Mouse (Mus musculus) testis, adult 2 months (tissue): ENCODE data around the gene Mast4.

Experiments
- CTCF ChIP-seq: fragments of 200-500 bp; IDR thresholded peaks from 2 replicates; pipeline ENCODE4 v1.5.1; 2012; ENCODE audit warnings: low read depth, mild to moderate bottlenecking, inconsistent platforms, low read length, moderate library complexity; ENCODE audit not compliant: control insufficient read depth, insufficient read depth, insufficient replicate concordance
- POLR2A ChIP-seq: fragments of 200-500 bp; IDR thresholded peaks from 2 replicates; pipeline ENCODE4 v1.6.1; 2012; ENCODE audit warnings: low read depth, mild to moderate bottlenecking, inconsistent platforms, low read length, moderate library complexity; ENCODE audit not compliant: control insufficient read depth

- TF ChIP-seq CTCF (no peak), POLR2A (no peak)
These were observed 646.2 kb downstream of the Mast4 start for GRCm38 (mm10) chr13:102688121-102688520.
